Mouse (Mus musculus) adrenal gland, adult 18-20 months (tissue): Measurements from ENCODE around the gene C1ql2. TPM values are rescaled to one million over a fixed set of nuclear protein-coding genes. Genes with fewer than 3 reads are reported as not detected.

Experiments used
- DNase-seq, 2 experiments: peaks; one replicate each; pipeline ENCODE4 v3.0.0; 2021 to 2022; ENCODE audit warnings: low spot score in 2 of 2
- long read RNA-seq, 2 experiments: library from polyadenylated mRNA; stranded (forward); transcript quantifications; one replicate each; pipeline ENCODE4 v2.0.0; 2021
- total RNA-seq, 2 experiments: library from RNA; stranded (reverse); gene quantifications; 1 replicate in 1 of 2; 2 replicates in 1 of 2; pipeline ENCODE4 v1.2.3; 2021

Gene C1ql2
- not detected for total RNA-seq
- long read RNA-seq, experiment 1 = 0 reads
- long read RNA-seq, experiment 2 = 0 reads

DNA sequence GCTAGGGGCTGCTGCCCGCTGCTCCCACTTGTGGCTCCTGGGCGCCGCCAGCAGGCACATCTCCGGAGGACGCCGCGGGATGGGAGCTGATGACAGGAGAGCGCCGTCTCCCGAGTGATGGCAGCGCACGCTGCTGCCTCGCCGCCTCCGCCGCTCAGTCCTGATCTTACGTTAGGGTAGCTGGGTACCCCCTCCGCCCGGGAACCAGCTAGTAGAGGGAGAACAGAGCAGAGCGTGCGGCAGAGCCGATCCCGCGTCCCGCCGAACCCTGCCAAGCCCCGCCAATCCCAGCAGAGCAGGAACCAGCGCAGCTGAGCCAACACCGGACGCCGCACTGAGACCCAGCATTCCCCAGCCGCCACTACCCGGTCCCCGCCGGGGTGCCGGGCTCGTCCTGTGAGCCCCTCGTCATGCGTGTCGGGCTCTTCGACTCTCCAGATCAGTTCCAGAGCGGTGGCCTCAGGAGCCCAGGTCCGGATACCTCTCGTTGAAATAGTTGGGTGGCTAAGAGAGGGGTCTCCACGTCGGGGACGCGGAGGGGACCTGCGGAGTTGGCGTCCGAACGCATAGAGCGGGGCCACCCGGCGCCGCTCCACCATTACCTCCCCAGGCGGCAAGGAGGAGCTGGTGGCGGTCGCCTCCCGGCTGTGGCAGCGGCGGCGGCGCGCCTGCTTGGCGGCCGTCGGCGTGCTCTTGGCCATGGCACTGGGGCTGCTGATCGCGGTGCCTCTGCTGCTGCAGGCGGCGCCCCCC is at the start of gene C1ql2:
Gene C1ql2, plus strand, starts transcription at position 164 of the 753 bp plus-strand sequence.
- DNase-seq = no peak

DNA sequence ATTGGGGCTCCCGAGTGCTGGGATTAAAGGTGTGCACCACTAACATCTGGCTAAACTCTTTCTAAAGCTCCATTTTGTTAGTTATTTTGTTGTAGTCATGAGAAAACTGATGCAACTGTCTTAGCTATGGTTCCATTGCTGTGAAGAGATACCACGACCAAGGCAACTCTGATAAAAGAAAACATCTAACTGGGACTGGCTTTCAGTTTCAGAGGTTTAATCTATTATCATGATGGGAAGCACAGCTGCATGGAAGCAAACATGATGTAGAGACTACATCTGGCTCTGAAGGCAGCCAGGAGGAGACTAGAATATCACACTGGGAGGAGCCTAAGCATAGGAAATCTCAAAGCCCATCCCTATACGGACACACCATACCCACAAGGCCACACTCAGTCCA is 48.7 kb upstream of the C1ql2 start:
- DNase-seq = no peak

DNA sequence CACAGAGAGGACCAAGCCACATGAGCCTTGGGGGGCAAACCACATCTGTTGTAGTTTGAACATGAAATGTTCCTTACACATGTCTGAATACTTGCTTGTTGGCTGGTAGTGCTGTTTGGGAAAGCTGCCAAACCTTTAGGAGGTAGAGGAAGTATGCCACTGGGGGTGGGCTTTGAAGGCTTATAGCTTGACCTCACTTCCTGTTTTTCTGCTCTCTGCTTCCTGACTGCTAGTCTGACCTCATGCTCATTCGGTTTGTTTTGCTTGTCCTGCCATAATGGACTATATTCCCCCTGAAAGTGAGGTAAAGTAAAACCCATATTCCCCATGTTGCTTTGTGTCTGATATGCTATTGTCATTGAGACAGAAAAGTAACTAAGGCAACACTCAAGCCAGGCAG is 46.6 kb upstream of the C1ql2 start:
- DNase-seq = no peak

- DNase-seq = no peak
These were observed 43.4 kb upstream of the C1ql2 start for GRCm38 (mm10) chr1:120296936-120297335.

DNA sequence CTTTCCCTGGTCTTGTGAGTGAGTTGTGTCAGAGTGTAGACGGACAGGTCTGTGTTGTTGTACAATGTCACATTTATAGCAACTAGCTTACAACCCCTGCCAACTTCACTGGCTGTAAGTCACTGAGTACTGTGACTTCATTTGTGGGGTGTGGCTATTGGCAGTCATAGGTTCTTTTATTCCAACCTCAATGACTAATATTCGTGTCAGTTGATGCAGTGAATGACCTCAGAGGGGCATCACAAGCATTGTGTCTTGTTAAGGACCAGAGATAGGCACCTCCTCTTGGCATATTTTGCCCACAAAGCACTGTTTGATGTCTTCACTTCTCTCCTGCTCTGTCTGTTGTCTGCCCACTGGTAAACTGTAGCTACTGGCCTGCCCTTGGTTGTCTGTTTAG is 34.6 kb upstream of the C1ql2 start:
- no peak for DNase-seq

- no peak for DNase-seq
These were observed 18.9 kb upstream of the C1ql2 start for GRCm38 (mm10) chr1:120321270-120322021.

- DNase-seq = no peak
These were observed 17.2 kb upstream of the C1ql2 start for GRCm38 (mm10) chr1:120323131-120323561.

- peak; percentile 53 to 58 for DNase-seq
These were observed 12.7 kb upstream of the C1ql2 start for GRCm38 (mm10) chr1:120327714-120328113.

DNA sequence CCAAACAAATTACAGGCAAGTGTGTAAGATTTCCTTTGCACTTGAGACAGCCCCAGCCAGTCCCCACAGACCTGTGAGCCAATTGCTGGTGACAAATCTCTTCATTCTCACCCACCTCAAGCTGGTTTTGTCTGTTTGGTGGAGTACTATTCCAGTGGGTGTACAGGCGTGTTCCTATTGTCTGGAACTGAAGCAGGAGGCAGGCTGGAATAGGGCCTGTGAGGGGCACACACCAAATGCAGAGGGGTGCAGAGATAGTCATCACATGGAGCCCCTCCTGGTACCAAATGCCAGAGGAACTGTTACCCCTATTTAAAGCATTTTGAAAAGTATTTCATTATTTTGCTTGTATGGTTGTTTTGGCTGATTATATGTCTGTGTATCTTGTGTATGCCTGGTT is 12.2 kb upstream of the C1ql2 start:
- no peak for DNase-seq

GRCm38 (mm10) chr1:120331841-120332240 is 8.5 kb upstream of the C1ql2 start:
- DNase-seq = peak; percentile 39 to 45

- no peak for DNase-seq
These were observed 2.4 kb upstream of the C1ql2 start for GRCm38 (mm10) chr1:120337970-120338369.

DNA sequence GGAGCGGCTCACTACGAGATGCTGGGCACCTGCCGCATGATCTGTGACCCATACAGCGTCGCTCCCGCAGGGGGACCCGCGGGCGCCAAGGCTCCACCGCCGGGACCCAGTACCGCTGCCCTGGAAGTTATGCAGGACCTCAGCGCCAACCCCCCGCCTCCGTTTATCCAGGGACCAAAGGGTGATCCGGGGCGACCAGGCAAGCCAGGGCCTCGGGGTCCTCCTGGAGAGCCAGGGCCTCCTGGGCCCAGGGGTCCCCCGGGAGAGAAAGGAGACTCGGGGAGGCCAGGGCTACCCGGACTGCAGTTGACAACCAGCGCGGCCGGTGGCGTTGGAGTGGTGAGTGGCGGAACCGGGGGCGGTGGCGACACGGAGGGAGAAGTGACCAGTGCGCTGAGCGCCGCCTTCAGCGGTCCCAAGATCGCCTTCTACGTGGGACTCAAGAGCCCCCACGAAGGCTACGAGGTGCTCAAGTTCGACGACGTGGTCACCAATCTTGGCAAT is 842 bp downstream of the C1ql2 start:
- no peak for DNase-seq

DNA sequence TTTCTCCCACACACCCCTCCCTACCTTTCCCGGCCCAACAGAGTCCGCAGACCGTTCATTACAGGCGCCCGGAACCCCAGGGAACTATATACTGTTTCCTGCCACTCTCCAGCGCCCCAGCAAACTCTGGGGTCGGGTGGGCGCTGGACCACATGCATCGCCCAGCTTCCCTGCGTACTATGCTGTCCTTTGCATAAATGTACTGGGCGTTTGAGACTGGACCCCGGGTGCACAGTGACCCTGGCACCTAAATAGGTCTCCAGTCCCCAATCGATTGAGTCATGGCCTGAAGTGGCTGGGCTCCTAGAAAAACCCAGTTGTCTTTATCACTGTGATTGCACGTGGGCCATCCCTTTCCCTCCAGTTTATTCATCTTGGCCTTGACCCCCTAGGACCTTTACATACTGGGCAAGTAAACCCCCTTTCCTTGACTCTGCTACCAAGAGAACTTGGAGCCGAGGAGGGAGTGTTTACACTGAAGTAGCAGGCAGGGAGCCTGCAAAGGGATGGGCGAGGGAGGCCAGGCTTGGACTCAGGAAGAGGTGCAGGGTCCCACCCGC is 1.5 kb downstream of the C1ql2 start:
- no peak for DNase-seq

DNA sequence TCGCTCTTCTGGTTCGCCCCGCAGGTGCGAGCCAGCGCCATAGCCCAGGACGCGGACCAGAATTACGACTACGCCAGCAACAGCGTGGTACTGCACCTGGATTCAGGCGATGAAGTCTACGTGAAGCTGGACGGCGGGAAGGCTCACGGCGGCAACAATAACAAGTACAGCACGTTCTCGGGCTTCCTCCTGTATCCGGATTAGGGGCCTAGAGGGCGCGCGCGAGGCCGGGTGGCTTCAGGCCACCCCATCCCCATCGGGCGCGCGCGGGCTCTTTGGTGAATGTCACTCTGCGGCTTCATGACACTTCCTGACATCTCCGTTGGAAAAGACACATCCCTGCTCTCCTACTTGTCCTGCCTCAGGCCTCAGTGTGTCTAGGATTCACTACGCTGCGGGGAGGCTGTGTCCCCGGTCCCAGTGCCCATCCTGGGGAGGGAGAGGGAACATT is 2.0 kb downstream of the C1ql2 start:
- DNase-seq = peak; percentile 29 to 36

GRCm38 (mm10) chr1:120345001-120345400 is 4.6 kb downstream of the C1ql2 start:
- DNase-seq = no peak

DNA sequence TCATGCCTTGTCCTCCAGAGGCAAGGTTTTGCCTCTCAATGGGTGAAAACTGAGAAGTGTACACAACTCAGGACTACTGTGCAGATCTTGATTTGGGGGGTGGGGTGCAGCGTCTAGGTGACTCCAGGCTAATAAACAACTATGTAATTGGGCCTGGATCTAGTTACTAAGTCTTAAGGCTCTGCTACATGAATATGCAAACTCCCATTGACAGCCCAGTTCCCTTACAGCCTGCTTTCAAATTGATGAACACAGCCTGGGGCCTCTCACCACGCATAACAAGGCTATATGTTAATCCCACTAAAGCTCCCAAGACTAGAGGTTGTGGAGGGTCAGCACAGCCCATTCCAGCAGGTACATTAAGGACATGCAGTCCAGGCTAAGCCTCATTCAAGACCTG is 14.0 kb downstream of the C1ql2 start:
- no peak for DNase-seq

DNA sequence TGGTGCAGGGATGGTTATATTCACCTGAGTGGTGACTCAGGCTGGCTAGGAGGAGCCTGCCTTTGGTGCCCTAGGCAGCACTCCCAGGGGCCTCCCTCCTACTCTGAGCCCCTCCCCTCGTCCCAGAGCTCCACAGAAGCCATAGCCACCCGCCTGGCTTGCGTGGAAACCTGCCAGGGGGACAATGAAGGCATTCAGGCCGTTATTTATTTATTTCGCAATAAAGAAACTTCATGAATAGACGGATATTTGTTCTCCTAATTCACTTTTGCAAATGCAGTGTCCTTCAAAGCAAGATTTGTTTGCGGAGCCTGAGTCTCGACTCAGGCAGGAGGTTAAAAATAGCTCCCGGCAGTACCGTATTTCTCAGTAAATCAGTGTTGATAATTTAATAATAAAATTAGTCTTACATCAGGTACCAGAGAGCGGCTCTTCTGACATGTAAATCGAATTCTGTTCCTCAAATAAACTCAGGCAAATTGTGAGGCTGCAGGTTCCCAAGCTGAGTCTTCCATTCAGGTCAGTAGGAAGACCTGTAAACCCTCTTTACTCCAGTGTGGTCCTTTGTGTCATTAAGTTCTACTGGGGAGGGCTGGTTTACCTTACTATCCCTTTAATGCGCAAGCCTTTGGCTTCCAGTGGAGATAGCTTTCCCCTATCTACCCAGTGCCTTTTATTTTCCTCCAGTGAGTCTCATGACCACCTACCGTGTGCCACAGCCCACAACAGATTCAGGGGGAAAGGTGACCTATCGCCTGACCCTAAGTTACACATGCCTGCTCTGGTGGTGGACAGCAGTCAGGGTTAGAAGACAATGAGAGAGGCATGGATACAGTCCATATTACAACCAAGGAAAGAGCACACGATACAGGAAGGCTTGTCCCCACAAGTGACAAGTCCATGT is 17.2 kb downstream of the C1ql2 start:
- peak in 1 of 2 experiments; percentile 48 for DNase-seq

DNA sequence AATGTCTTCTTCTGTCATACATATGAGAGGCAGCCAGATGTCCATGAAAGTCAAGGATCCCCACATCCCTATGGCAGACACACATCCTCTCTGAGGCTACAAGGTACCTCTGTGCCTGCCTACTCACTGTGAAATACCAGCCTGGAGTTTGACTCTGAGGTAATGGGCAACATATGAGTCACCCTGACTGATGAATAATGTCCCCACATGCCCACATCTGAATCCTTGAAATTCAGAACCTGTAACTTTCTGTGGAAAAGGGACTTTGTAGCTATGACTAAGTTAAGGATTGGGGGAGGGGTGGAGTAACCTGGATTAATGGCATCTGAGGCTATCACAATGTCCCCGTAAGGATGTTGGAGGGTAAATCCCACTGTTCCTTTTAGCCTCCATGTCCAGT is 23.3 kb downstream of the C1ql2 start:
- DNase-seq = no peak

DNA sequence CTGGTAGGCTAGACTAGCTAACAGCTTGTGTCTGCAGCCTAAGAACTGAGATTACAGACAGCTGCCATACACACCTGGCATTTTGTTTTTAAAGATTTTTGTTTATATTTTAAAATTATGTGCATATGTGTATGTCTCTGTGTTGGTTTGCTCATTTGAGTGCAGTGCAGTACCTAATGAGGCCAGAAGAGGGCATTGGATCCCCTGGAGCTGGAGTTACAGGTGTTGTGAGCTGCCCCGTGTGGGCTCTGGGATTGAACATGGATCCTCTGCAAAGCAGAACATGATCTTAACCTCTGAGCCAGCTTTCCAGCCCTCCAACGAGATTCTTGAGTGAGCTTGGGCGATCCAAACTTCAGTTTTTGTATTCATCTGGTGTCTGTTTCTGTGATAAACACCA is 27.8 kb downstream of the C1ql2 start:
- no peak for DNase-seq

- DNase-seq = no peak
These were observed 33.7 kb downstream of the C1ql2 start for GRCm38 (mm10) chr1:120374131-120374530.

- DNase-seq = no peak
These were observed 34.5 kb downstream of the C1ql2 start for GRCm38 (mm10) chr1:120374832-120375231.
